9 mouse cellular contexts compared by ENCODE assay signal in genomic region chr7:19269721-19270441, GRCm38 (mm10). TPM values are rescaled to one million over a fixed set of nuclear protein-coding genes. Genes with fewer than 3 reads are reported as not detected.
DNase-seq lines count a peak whose midpoint lies in the region; ATAC-seq lines count a peak whose summit lies in the region.
"Had no signal": no experiment of that assay in that cellular context is flagged by ENCODE, and none has a peak within 500 bp of the region (broad histone marks: within the 10 kb centered on the region; RNA-seq: fewer than 3 reads in every experiment).

No protein-coding gene starts in this region.

- no peaks in the 10 kb centered on the region for H3K27me3 ChIP-seq in intestine, embryonic 14.5 days (replicated peaks; ENCODE audit: control insufficient read depth, insufficient read depth, low read length)
- no peaks in the 10 kb centered on the region for H3K27me3 ChIP-seq in liver, embryonic 15.5 days
- 0 out of 2 replicates have a peak, but pooled peaks cover 7% of the 10 kb centered on the region for H3K27me3 ChIP-seq in neural tube, embryonic 13.5 days

- intact Hi-C loops in gastrocnemius, postnatal 14 days (cut with DNase I; ENCODE audit: low total_unique reads), result no loop called here

- no peaks in the 10 kb centered on the region for H3K9me3 ChIP-seq in intestine, embryonic 14.5 days (ENCODE audit: control insufficient read depth, low read length)
- H3K9me3 ChIP-seq in liver, embryonic 15.5 days (replicated peaks), result no peaks in the 10 kb centered on the region
- no peaks in the 10 kb centered on the region for H3K9me3 ChIP-seq in neural tube, embryonic 13.5 days

- H3K27ac ChIP-seq in intestine, embryonic 14.5 days (ENCODE audit: low read depth), result peak overlapping the region; percentile 93
- peak overlapping the region; percentile 98 for H3K27ac ChIP-seq in liver, embryonic 15.5 days (replicated peaks)
- H3K27ac ChIP-seq in neural tube, embryonic 13.5 days (replicated peaks), result peak overlapping the region; percentile 86

- ATAC-seq in intestine, embryonic 14.5 days (replicated peaks; ENCODE audit: low FRiP score, low TSS enrichment, low read depth), result peak; percentile 27
- 0 out of 2 replicates have a peak, but pooled peaks have one; percentile 13 for ATAC-seq in liver, embryonic 15.5 days (ENCODE audit: insufficient read depth)
- ATAC-seq in neural tube, embryonic 13.5 days (ENCODE audit: low read depth), result 0 out of 2 replicates have a peak, but pooled peaks have one; percentile 16

- peaks cover 32% of the 10 kb centered on the region for H3K4me1 ChIP-seq in intestine, embryonic 14.5 days (replicated peaks; ENCODE audit: control insufficient read depth, insufficient read depth, low read length)
- H3K4me1 ChIP-seq in liver, embryonic 15.5 days (replicated peaks), result peaks cover 81% of the 10 kb centered on the region
- peaks cover 45% of the 10 kb centered on the region for H3K4me1 ChIP-seq in neural tube, embryonic 13.5 days (replicated peaks)

- H3K4me2 ChIP-seq in intestine, embryonic 14.5 days (ENCODE audit: low read length), result peak overlapping the region; percentile 96
- peak overlapping the region; percentile 99 for H3K4me2 ChIP-seq in liver, embryonic 15.5 days
- peak overlapping the region; percentile 96 for H3K4me2 ChIP-seq in neural tube, embryonic 13.5 days

- peak overlapping the region; percentile 90 for H3K9ac ChIP-seq in intestine, embryonic 14.5 days (ENCODE audit: low read length)
- peak overlapping the region; percentile 84 for H3K9ac ChIP-seq in liver, embryonic 15.5 days
- H3K9ac ChIP-seq in neural tube, embryonic 13.5 days, result peak overlapping the region; percentile 95

- under 1% methylated on average over 19 of the region's 19 CpGs for WGBS in intestine, embryonic 14.5 days
- WGBS in liver, embryonic 15.5 days (ENCODE audit: insufficient replicate concordance), result 2% methylated on average over 19 of the region's 19 CpGs
- under 1% methylated on average over 17 of the region's 19 CpGs for WGBS in neural tube, embryonic 13.5 days

- H3K4me3 ChIP-seq in intestine, embryonic 14.5 days (ENCODE audit: low read depth, low read length), result peak overlapping the region; percentile 88
- H3K4me3 ChIP-seq in liver, embryonic 15.5 days (replicated peaks), result peak overlapping the region; percentile 85
- H3K4me3 ChIP-seq in neural tube, embryonic 13.5 days, result peak overlapping the region; percentile 96

- peaks cover 16% of the 10 kb centered on the region for H3K36me3 ChIP-seq in intestine, embryonic 14.5 days (ENCODE audit: control insufficient read depth, insufficient read depth, low read length)
- peaks cover 16% of the 10 kb centered on the region for H3K36me3 ChIP-seq in liver, embryonic 15.5 days (replicated peaks)
- 0 out of 2 replicates have a peak, but pooled peaks cover 9% of the 10 kb centered on the region for H3K36me3 ChIP-seq in neural tube, embryonic 13.5 days

- DNase-seq in cerebellum, postnatal 14 days, result peak; percentile 40 to 67
- DNase-seq in cerebellum, postnatal 4 days (ENCODE audit: low spot score in 2 of 2), result no peak
- peak; percentile 82 for DNase-seq in adrenal gland, postnatal 14 days
- peak; percentile 81 for DNase-seq in gastrocnemius, postnatal 14 days
- DNase-seq in intestine, embryonic 14.5 days (ENCODE audit: low spot score), result peak; percentile 75
- no peak for DNase-seq in layer of hippocampus, adult 9-10 months (ENCODE audit: low spot score)

RNA-seq across cellular contexts. Expression of gene Vasp, which starts 1.7 kb away (rescaled TPM):
- total RNA-seq in adrenal gland, postnatal 14 days (2021), result 62.0 and 79.0 TPM in 2 replicates
- 10 to 100 TPM; 31.0 to 35.1 TPM for total RNA-seq in gastrocnemius, postnatal 14 days (2021)
- 78.5 and 79.2 TPM in 2 replicates for polyA plus RNA-seq in intestine, embryonic 14.5 days (2014; fragmentation: Nextera tagmentation; extraction: Ambion mirVana)
- 41.2 and 42.4 TPM in 2 replicates for polyA plus RNA-seq in liver, embryonic 15.5 days (2015; fragmentation: Nextera tagmentation; extraction: Ambion mirVana)
- 41.2 and 46.3 TPM in 2 replicates for polyA plus RNA-seq in neural tube, embryonic 13.5 days (2015; fragmentation: Nextera tagmentation; extraction: Ambion mirVana)

RNA-seq across cellular contexts. Expression of gene Ppm1n, which starts 10.0 kb away (rescaled TPM):
- total RNA-seq in adrenal gland, postnatal 14 days (2021), result 0.19 TPM in 1 of 2 replicates, not detected in the other
- total RNA-seq in gastrocnemius, postnatal 14 days (2021), result not detected
- polyA plus RNA-seq in intestine, embryonic 14.5 days (2014; fragmentation: Nextera tagmentation; extraction: Ambion mirVana), result 0.14 and 0.31 TPM in 2 replicates
- 0.05 TPM in 1 of 2 replicates, not detected in the other for polyA plus RNA-seq in liver, embryonic 15.5 days (2015; fragmentation: Nextera tagmentation; extraction: Ambion mirVana)
- 0.41 and 0.59 TPM in 2 replicates for polyA plus RNA-seq in neural tube, embryonic 13.5 days (2015; fragmentation: Nextera tagmentation; extraction: Ambion mirVana)
- total RNA-seq: neutrophil, adult 5-6 weeks had no signal

RNA-seq across cellular contexts. Expression of gene Rtn2, which starts 12.5 kb away (rescaled TPM):
- total RNA-seq in adrenal gland, postnatal 14 days (2021), result 6.0 and 7.9 TPM in 2 replicates
- 100 to 1,000 TPM; 800 to 833 TPM for total RNA-seq in gastrocnemius, postnatal 14 days (2021)
- polyA plus RNA-seq in intestine, embryonic 14.5 days (2014; fragmentation: Nextera tagmentation; extraction: Ambion mirVana), result 12.2 and 14.3 TPM in 2 replicates
- 3.9 and 5.2 TPM in 2 replicates for polyA plus RNA-seq in liver, embryonic 15.5 days (2015; fragmentation: Nextera tagmentation; extraction: Ambion mirVana)
- polyA plus RNA-seq in neural tube, embryonic 13.5 days (2015; fragmentation: Nextera tagmentation; extraction: Ambion mirVana), result 103 and 117 TPM in 2 replicates
- total RNA-seq: neutrophil, adult 5-6 weeks had no signal

RNA-seq across cellular contexts. Expression of gene Fosb, which starts 40.0 kb away (rescaled TPM):
- 2.1 and 22.4 TPM in 2 replicates for total RNA-seq in adrenal gland, postnatal 14 days (2021)
- total RNA-seq in gastrocnemius, postnatal 14 days (2021), result under 1 TPM; 0.69 to 0.90 TPM
- 0.08 and 0.49 TPM in 2 replicates for polyA plus RNA-seq in intestine, embryonic 14.5 days (2014; fragmentation: Nextera tagmentation; extraction: Ambion mirVana)
- polyA plus RNA-seq in liver, embryonic 15.5 days (2015; fragmentation: Nextera tagmentation; extraction: Ambion mirVana), result 0.03 TPM in 1 of 2 replicates, not detected in the other
- 0.06 and 0.19 TPM in 2 replicates for polyA plus RNA-seq in neural tube, embryonic 13.5 days (2015; fragmentation: Nextera tagmentation; extraction: Ambion mirVana)

RNA-seq across cellular contexts. Expression of gene Opa3, which starts 41.7 kb away (rescaled TPM):
- 27.5 and 28.5 TPM in 2 replicates for total RNA-seq in adrenal gland, postnatal 14 days (2021)
- 10 to 100 TPM; 35.1 to 43.0 TPM for total RNA-seq in gastrocnemius, postnatal 14 days (2021)
- 37.4 and 43.9 TPM in 2 replicates for polyA plus RNA-seq in intestine, embryonic 14.5 days (2014; fragmentation: Nextera tagmentation; extraction: Ambion mirVana)
- 15.3 and 16.0 TPM in 2 replicates for polyA plus RNA-seq in liver, embryonic 15.5 days (2015; fragmentation: Nextera tagmentation; extraction: Ambion mirVana)
- polyA plus RNA-seq in neural tube, embryonic 13.5 days (2015; fragmentation: Nextera tagmentation; extraction: Ambion mirVana), result 38.7 and 39.9 TPM in 2 replicates

Comparison
In these comparisons a context has a peak if more than half of its experiments do, and no peak if none do; other contexts are left out.
1. DNase-seq: peak in cerebellum, postnatal 14 days (2 of 2), adrenal gland, postnatal 14 days (single experiment), gastrocnemius, postnatal 14 days (single experiment) and intestine, embryonic 14.5 days (single experiment); none in cerebellum, postnatal 4 days (0 of 2) and layer of hippocampus, adult 9-10 months (single experiment).
2. Peak in every context shown above with its lines, with median percentiles within 50 percentile points of each other: ATAC-seq, H3K27ac ChIP-seq, H3K4me2 ChIP-seq, H3K4me3 ChIP-seq and H3K9ac ChIP-seq.